Mouse (Mus musculus) forebrain, embryonic 11.5 days (tissue): Measurements from ENCODE around the gene AI837181. TPM values are rescaled to one million over a fixed set of nuclear protein-coding genes. Genes with fewer than 3 reads are reported as not detected.
"Not testable (repeated sequence)": the region's sequence is repeated elsewhere in the genome, so short reads cannot be mapped to it uniquely, and the experiment has no call there.

ENCODE experiments used
- ATAC-seq: fragments of 200-750 bp; cut with Nextera tagmentation; replicated peaks from 2 replicates; pipeline ENCODE4 v1.8.0; 2017; ENCODE audit warnings: moderate TSS enrichment; ENCODE audit not compliant: low FRiP score
- DNase-seq: peaks from one replicate; pipeline ENCODE4 v3.0.0-alpha.2; 2017; ENCODE audit warnings: low spot score
- H3K27ac ChIP-seq: fragments of 300-500 bp; sonication (generic); 2 replicates; pipeline ENCODE4 v1.5.1; 2014; ENCODE audit warnings: low read depth, low read length
- H3K27me3 ChIP-seq: fragments of 300-500 bp; sonication (generic); 2 replicates; pipeline ENCODE4 v1.6.1; 2014; ENCODE audit warnings: mild to moderate bottlenecking, low read length, mixed read lengths; ENCODE audit not compliant: control insufficient read depth, insufficient read depth
- H3K36me3 ChIP-seq: fragments of 300-500 bp; sonication (generic); 2 replicates; pipeline ENCODE4 v1.6.1; 2014; ENCODE audit warnings: mild to moderate bottlenecking, low read length, moderate library complexity, mixed read lengths; ENCODE audit not compliant: control insufficient read depth, insufficient read depth
- H3K4me1 ChIP-seq: fragments of 300-500 bp; sonication (generic); replicated peaks from 2 replicates; pipeline ENCODE4 v1.6.1; 2014; ENCODE audit warnings: low read length, mixed read lengths; ENCODE audit not compliant: control insufficient read depth, insufficient read depth
- H3K4me2 ChIP-seq: fragments of 300-500 bp; sonication (generic); 2 replicates; pipeline ENCODE4 v1.6.1; 2014; ENCODE audit warnings: low read depth, mild to moderate bottlenecking, low read length, moderate library complexity, mixed read lengths; ENCODE audit not compliant: severe bottlenecking
- H3K4me3 ChIP-seq: fragments of 300-500 bp; sonication (generic); 2 replicates; pipeline ENCODE4 v1.5.1; 2014; ENCODE audit warnings: low read depth, low read length
- H3K9ac ChIP-seq: fragments of 300-500 bp; sonication (generic); 2 replicates; pipeline ENCODE4 v1.6.1; 2014; ENCODE audit warnings: low read length
- H3K9me3 ChIP-seq: fragments of 300-500 bp; sonication (generic); 2 replicates; pipeline ENCODE4 v1.6.1; 2016; ENCODE audit warnings: low read length, mixed read lengths; ENCODE audit not compliant: control insufficient read depth
- WGBS: fragments of 180-500 bp; shearing (Covaris S2); extraction: QIAGEN DNeasy Blood & Tissue Kit; methylation state at CpG from one replicate; pipeline ENCODE4 v1.1.7; 2014; 5-methylcytosine and 5-hydroxymethylcytosine counted together
- polyA plus RNA-seq: library from polyadenylated mRNA; unstranded; fragments of >200 nt; fragmentation: Nextera tagmentation; extraction: Ambion mirVana; gene quantifications from 2 replicates; pipeline ENCODE4 v1.2.1, GENCODE M21; 2014

Gene AI837181
- polyA plus RNA-seq, 1 experiment from 2014 or later, result 34.6 TPM

GRCm38 (mm10) chr19:5392892-5393291 lies 32.1 kb upstream of the AI837181 start:
- H3K9me3 ChIP-seq, result no peaks in the 10 kb centered on the region
- H3K27ac ChIP-seq, result no peak overlapping the region
- H3K4me1 ChIP-seq, result peaks cover 8% of the 10 kb centered on the region
- H3K4me2 ChIP-seq, result no peak overlapping the region
- ATAC-seq (no peak), DNase-seq (no peak)
- H3K27me3 ChIP-seq, result no peaks in the 10 kb centered on the region
- no peak overlapping the region for H3K4me3 ChIP-seq
- no peaks in the 10 kb centered on the region; the same call in 1 of the 2 replicates for H3K36me3 ChIP-seq
- no peak overlapping the region for H3K9ac ChIP-seq
- 76% methylated on average over 4 of the region's 4 CpGs for WGBS

DNA sequence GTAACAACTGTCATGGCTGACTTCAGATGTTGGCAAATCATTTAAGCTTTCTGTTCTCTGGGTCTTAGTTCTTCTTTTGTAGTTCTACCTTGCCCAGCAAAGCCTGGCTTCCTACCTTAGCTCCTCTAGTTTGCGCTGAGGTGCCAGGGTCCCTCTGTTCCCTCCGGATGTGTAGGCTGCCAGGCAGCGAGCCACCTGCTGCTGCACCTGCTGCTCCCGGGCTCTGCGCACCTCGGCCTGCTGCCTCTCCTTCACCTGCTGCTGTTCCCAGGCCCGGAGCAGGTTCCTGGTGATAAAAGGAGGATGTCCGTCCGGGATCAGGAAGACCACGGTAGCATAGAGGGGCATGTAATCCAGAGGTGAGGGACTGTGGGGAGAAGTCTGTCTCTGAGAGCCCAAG lies 30.8 kb upstream of the AI837181 start:
- Histone ChIP-seq H3K9me3 (no peaks in the 10 kb centered on the region), H3K4me3 (no peak overlapping the region), H3K9ac (no peak overlapping the region), H3K27me3 (no peaks in the 10 kb centered on the region), H3K36me3 (no peaks in the 10 kb centered on the region; the same call in 1 of the 2 replicates), H3K4me1 (peaks cover 8% of the 10 kb centered on the region), H3K4me2 (no peak overlapping the region), H3K27ac (no peak overlapping the region)
- 60% methylated on average over 10 of the region's 10 CpGs for WGBS
- ATAC-seq (no peak), DNase-seq (no peak)

GRCm38 (mm10) chr19:5395371-5395770 lies 29.6 kb upstream of the AI837181 start:
- Histone ChIP-seq H3K27me3 (no peaks in the 10 kb centered on the region), H3K27ac (no peak overlapping the region), H3K9ac (no peak overlapping the region), H3K4me2 (no peak overlapping the region), H3K4me3 (no peak overlapping the region), H3K36me3 (no peaks in the 10 kb centered on the region; the same call in 1 of the 2 replicates), H3K9me3 (no peaks in the 10 kb centered on the region), H3K4me1 (no peaks in the 10 kb centered on the region)
- ATAC-seq, result no peak
- no peak for DNase-seq
- WGBS, result 75% methylated on average over 4 of the region's 4 CpGs

DNA sequence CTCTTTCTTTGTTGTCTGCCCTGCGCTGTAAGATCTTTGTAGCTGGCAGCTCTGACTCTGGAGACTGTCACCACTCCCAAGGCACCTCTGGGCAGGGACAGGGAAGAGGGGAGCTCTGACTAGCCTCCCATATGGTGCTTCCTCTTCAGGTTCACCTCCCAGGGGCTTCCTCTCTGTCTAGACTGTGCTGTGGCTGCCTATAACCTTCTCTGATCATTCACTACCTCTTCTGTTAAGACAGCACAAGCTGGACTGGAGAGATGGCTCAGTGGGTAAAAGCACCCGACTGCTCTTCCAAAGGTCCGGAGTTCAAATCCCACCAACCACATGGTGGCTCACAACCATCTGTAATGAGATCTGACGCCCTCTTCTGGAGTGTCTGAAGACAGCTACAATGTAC lies 23.9 kb upstream of the AI837181 start:
- not testable (repeated sequence) for H3K27me3 ChIP-seq, H3K4me3 ChIP-seq, H3K36me3 ChIP-seq, H3K9me3 ChIP-seq, H3K9ac ChIP-seq, H3K27ac ChIP-seq, DNase-seq, ATAC-seq, H3K4me2 ChIP-seq, H3K4me1 ChIP-seq
- 73% methylated on average over 4 of the region's 4 CpGs for WGBS

GRCm38 (mm10) chr19:5402293-5402692 lies 22.7 kb upstream of the AI837181 start, which contains the start of gene Tsga10ip:
Tsga10ip (minus strand) TSS chr19:5402526.
- no peak within 1 kb of the TSS for H3K9ac ChIP-seq
- 85% methylated on average over 8 of the region's 8 CpGs for WGBS

GRCm38 (mm10) chr19:5405924-5406323 lies 19.0 kb upstream of the AI837181 start:
- ATAC-seq (no peak), DNase-seq (no peak)
- Histone ChIP-seq H3K9ac (peak overlapping the region; percentile 55), H3K27me3 (no peaks in the 10 kb centered on the region), H3K4me2 (peak overlapping the region; percentile 53), H3K4me1 (peaks cover 3% of the 10 kb centered on the region; the same call in 1 of the 2 replicates), H3K9me3 (no peaks in the 10 kb centered on the region), H3K36me3 (no peaks in the 10 kb centered on the region), H3K27ac (no peak overlapping the region), H3K4me3 (peak overlapping the region; percentile 30)
- WGBS, result 39% methylated on average over 7 of the region's 7 CpGs

More at GRCm38 (mm10) chr19:5402293-5402692, 22.7 kb upstream of the AI837181 start, which contains the start of gene Tsga10ip:
- Histone ChIP-seq H3K27me3 (no peaks in the 10 kb centered on the region), H3K4me3 (no peak within 1 kb of the TSS), H3K36me3 (no peaks in the 10 kb centered on the region), H3K9me3 (no peaks in the 10 kb centered on the region), H3K4me2 (no peak within 1 kb of the TSS), H3K27ac (no peak within 1 kb of the TSS), H3K4me1 (no peaks in the 10 kb centered on the region; the same call in 1 of the 2 replicates)
- no peak for DNase-seq
- no peak for ATAC-seq

GRCm38 (mm10) chr19:5406531-5407126 lies 18.3 kb upstream of the AI837181 start:
- ATAC-seq (peak; percentile 77), DNase-seq (peak; percentile 73)
- H3K27ac ChIP-seq, result peak overlapping the region; percentile 75; the same call in 1 of the 2 replicates
- not testable (repeated sequence) for H3K9me3 ChIP-seq, H3K27me3 ChIP-seq, H3K4me1 ChIP-seq, H3K36me3 ChIP-seq
- 9% methylated on average over 22 of the region's 25 CpGs for WGBS
- H3K4me2 ChIP-seq, result peak overlapping the region; percentile 80
- peak overlapping the region; percentile 53 for H3K4me3 ChIP-seq
- H3K9ac ChIP-seq, result peak overlapping the region; percentile 71

GRCm38 (mm10) chr19:5407133-5407532 lies 17.8 kb upstream of the AI837181 start:
- no peaks in the 10 kb centered on the region for H3K36me3 ChIP-seq
- DNase-seq, result peak; percentile 74

More at GRCm38 (mm10) chr19:5407133-5407532, 17.8 kb upstream of the AI837181 start:
- peak; percentile 36; the same call in 1 of the 2 replicates for ATAC-seq
- 20% methylated on average over 7 of the region's 7 CpGs for WGBS
- H3K27me3 ChIP-seq, result no peaks in the 10 kb centered on the region
- H3K4me1 ChIP-seq, result peaks cover 3% of the 10 kb centered on the region; the same call in 1 of the 2 replicates
- peak overlapping the region; percentile 80 for H3K4me2 ChIP-seq
- peak overlapping the region; percentile 53 for H3K4me3 ChIP-seq
- H3K9ac ChIP-seq, result peak overlapping the region; percentile 71
- peak overlapping the region; percentile 75; the same call in 1 of the 2 replicates for H3K27ac ChIP-seq
- no peaks in the 10 kb centered on the region for H3K9me3 ChIP-seq
